Mouse (Mus musculus) bone marrow macrophage, adult 2 months (primary cell): ENCODE data around the gene Zeb2. TPM values are rescaled to one million over a fixed set of nuclear protein-coding genes. Genes with fewer than 3 reads are reported as not detected.

Experiments used
- H3K27ac ChIP-seq: 2 replicates; pipeline ENCODE4 v1.5.1; 2012; ENCODE audit warnings: low read depth, low read length; ENCODE audit not compliant: insufficient read depth
- H3K4me1 ChIP-seq: 2 replicates; pipeline ENCODE4 v1.6.1; 2012; ENCODE audit warnings: low read length; ENCODE audit not compliant: control insufficient read depth, insufficient read depth
- H3K4me3 ChIP-seq: 2 replicates; pipeline ENCODE4 v1.5.1; 2012; ENCODE audit warnings: mild to moderate bottlenecking, low read length, moderate library complexity; ENCODE audit not compliant: insufficient read depth
- CTCF ChIP-seq: IDR thresholded peaks from 2 replicates; pipeline ENCODE4 v1.5.1; 2012; ENCODE audit warnings: low read depth, mild to moderate bottlenecking, low read length, moderate library complexity
- POLR2A ChIP-seq: IDR thresholded peaks from 2 replicates; pipeline ENCODE4 v1.6.1; 2012; ENCODE audit warnings: mild to moderate bottlenecking, low read depth, low read length, borderline replicate concordance
- polyA plus RNA-seq: library from polyadenylated mRNA; stranded (reverse); fragments of >200 nt; gene quantifications from 2 replicates; pipeline ENCODE4 v1.2.4, GENCODE M21; 2012; ENCODE audit not compliant: missing spikeins, insufficient read depth, insufficient read length

The Zeb2 gene
- polyA plus RNA-seq, 1 experiment = 388 TPM

- Histone ChIP-seq H3K4me3 (no peak overlapping the region), H3K4me1 (peaks cover 20% of the 10 kb centered on the region), H3K27ac (no peak overlapping the region)
- no peak for TF ChIP-seq POLR2A
These were observed 140.1 kb downstream of the Zeb2 start for GRCm38 (mm10) chr2:44977051-44977450.

GRCm38 (mm10) chr2:44976484-44976883 lies 140.7 kb downstream of the Zeb2 start:
- Histone ChIP-seq H3K4me3 (no peak overlapping the region), H3K27ac (no peak overlapping the region), H3K4me1 (peaks cover 18% of the 10 kb centered on the region)
- TF ChIP-seq POLR2A = no peak
- no peak for TF ChIP-seq CTCF

DNA sequence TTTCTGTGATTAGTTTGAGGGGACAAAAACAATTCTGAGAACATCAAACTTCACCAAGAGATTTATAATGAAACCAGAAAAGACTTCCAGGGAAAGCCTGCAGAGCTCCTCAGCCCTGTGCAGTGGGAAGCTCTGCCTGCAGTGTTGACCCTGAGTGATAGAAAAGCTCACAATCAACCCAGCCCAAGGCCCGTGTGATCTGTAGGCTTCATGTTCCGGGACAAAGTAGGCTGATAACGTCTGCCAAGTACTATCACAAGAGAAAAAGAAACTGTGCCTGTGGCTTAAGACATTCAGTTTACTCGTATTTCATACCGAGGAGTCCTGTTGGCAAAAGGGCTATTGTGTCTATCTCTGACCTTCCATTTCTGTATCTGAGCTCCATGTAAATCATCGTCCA lies 143.4 kb downstream of the Zeb2 start:
- Histone ChIP-seq H3K4me3 (no peak overlapping the region), H3K27ac (no peak overlapping the region), H3K4me1 (peaks cover 20% of the 10 kb centered on the region)
- TF ChIP-seq CTCF (no peak), POLR2A (no peak)

- peaks cover 3% of the 10 kb centered on the region; the same call in 1 of the 2 replicates for H3K4me1 ChIP-seq
- no peak overlapping the region for H3K4me3 ChIP-seq
- H3K27ac ChIP-seq = no peak overlapping the region
- TF ChIP-seq CTCF (no peak), POLR2A (no peak)
These were observed 147.0 kb downstream of the Zeb2 start for GRCm38 (mm10) chr2:44970087-44970646.

- no peak overlapping the region for H3K27ac ChIP-seq
- no peak overlapping the region for H3K4me3 ChIP-seq
- TF ChIP-seq CTCF (no peak), POLR2A (no peak)
- H3K4me1 ChIP-seq = peaks cover 3% of the 10 kb centered on the region; the same call in 1 of the 2 replicates
These were observed 147.6 kb downstream of the Zeb2 start for GRCm38 (mm10) chr2:44969640-44970039.

DNA sequence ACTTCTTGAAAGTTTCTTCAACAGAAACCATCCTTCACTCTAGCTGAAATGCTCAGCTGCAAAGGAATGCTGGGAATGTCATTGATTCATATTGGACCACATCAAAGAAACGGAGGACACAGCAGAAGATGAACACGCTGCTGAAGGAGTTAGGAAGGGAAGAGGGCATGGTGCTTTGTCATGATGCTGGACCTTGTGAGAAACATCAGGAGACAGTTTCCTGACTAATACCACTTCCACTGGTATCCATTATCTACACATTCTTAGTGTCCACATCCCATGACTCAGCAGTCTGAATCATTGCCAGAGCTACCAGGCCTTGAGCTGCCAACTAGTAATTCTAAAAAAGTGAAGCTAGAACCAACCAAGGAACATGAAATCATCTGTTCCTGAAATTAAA lies 148.0 kb downstream of the Zeb2 start:
- Histone ChIP-seq H3K4me1 (peaks cover 3% of the 10 kb centered on the region; the same call in 1 of the 2 replicates), H3K4me3 (no peak overlapping the region), H3K27ac (no peak overlapping the region)
- TF ChIP-seq CTCF (no peak), POLR2A (no peak)

- TF ChIP-seq CTCF (no peak), POLR2A (no peak)
- H3K27ac ChIP-seq = no peak overlapping the region
- no peak overlapping the region for H3K4me3 ChIP-seq
- H3K4me1 ChIP-seq = peaks cover 21% of the 10 kb centered on the region
These were observed 151.2 kb downstream of the Zeb2 start for GRCm38 (mm10) chr2:44965834-44966555.

GRCm38 (mm10) chr2:44962620-44963019 lies 154.6 kb downstream of the Zeb2 start:
- Histone ChIP-seq H3K4me3 (no peak overlapping the region), H3K4me1 (peaks cover 24% of the 10 kb centered on the region)

DNA sequence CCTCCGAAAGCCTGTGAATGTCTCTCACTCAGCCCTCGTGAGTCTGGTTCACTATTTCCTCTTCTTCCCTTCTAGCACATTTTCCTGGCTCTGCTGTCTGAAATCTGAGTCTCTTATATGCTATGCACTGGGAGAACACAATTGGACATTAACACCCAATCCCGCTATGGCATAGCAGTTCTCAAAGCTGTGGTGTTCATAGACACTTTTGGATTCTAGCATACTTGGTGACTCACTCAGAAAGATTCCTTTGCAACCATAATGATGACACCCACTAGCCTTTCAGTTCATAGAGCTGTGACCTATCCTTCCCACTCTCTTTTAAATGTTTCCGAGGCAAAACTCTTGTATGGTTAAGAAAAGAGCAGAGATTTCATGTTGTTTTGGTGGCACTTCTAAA lies 156.0 kb downstream of the Zeb2 start:
- Histone ChIP-seq H3K4me3 (no peak overlapping the region), H3K4me1 (peaks cover 27% of the 10 kb centered on the region), H3K27ac (no peak overlapping the region)
- TF ChIP-seq POLR2A (no peak), CTCF (no peak)

More at GRCm38 (mm10) chr2:44962620-44963019, 154.6 kb downstream of the Zeb2 start:
- no peak overlapping the region for H3K27ac ChIP-seq
- TF ChIP-seq CTCF (no peak), POLR2A (no peak)

GRCm38 (mm10) chr2:44960561-44960960 lies 156.6 kb downstream of the Zeb2 start:
- H3K4me1 ChIP-seq = peaks cover 31% of the 10 kb centered on the region
- H3K27ac ChIP-seq = no peak overlapping the region
- TF ChIP-seq CTCF (no peak), POLR2A (no peak)
- no peak overlapping the region for H3K4me3 ChIP-seq
